Mouse (Mus musculus): Measurements from ENCODE around the gene Dact1. TPM values are rescaled to one million over a fixed set of nuclear protein-coding genes. Genes with fewer than 3 reads are reported as not detected.

Gene Dact1
- total RNA-seq (2021): 10 to 100 TPM; 20.2 to 24.3 TPM
- long read RNA-seq, experiment 1, transcript Dact1-201 (4 exons, 3,650 nt): major isoform, 6 of 15 reads
- long read RNA-seq, experiment 1, partial matches to known transcripts: 0 of 15 reads
- long read RNA-seq, experiment 1, other reads (novel, unspliced or antisense): 6 of 15 reads
- long read RNA-seq, experiment 2, transcript Dact1-201 (4 exons, 3,650 nt): major isoform, 5 of 8 reads
- long read RNA-seq, experiment 2, partial matches to known transcripts: 0 of 8 reads
- long read RNA-seq, experiment 2, other reads (novel, unspliced or antisense): 0 of 8 reads

- peak; percentile 85 to 91 for DNase-seq
These were observed at the start of gene Dact1 for GRCm38 (mm10) chr12:71309581-71310067. Gene Dact1, plus strand, starts transcription at chr12:71309884.

- DNase-seq: no peak
These were observed 45.5 kb upstream of the Dact1 start for GRCm38 (mm10) chr12:71264211-71264610.

GRCm38 (mm10) chr12:71269367-71269766, 40.3 kb upstream of the Dact1 start:
- no peak for DNase-seq

GRCm38 (mm10) chr12:71271131-71271530, 38.6 kb upstream of the Dact1 start:
- no peak for DNase-seq

GRCm38 (mm10) chr12:71274519-71275237, 35.0 kb upstream of the Dact1 start:
- peak in 1 of 2 experiments; percentile 18 for DNase-seq

GRCm38 (mm10) chr12:71275906-71276595, 33.6 kb upstream of the Dact1 start:
- DNase-seq: no peak

- no peak for DNase-seq
These were observed 30.0 kb upstream of the Dact1 start for GRCm38 (mm10) chr12:71279521-71280262.

- DNase-seq: no peak
These were observed 28.4 kb upstream of the Dact1 start for GRCm38 (mm10) chr12:71281201-71281768.

- DNase-seq: no peak
These were observed 24.3 kb upstream of the Dact1 start for GRCm38 (mm10) chr12:71285399-71285798.

GRCm38 (mm10) chr12:71290460-71290859, 19.2 kb upstream of the Dact1 start:
- no peak for DNase-seq

GRCm38 (mm10) chr12:71293960-71294942, 15.4 kb upstream of the Dact1 start:
- no peak for DNase-seq

GRCm38 (mm10) chr12:71296849-71297535, 12.7 kb upstream of the Dact1 start:
- no peak for DNase-seq

- peak; percentile 41 to 59 for DNase-seq
These were observed 616 bp downstream of the Dact1 start for GRCm38 (mm10) chr12:71310068-71310931.

GRCm38 (mm10) chr12:71311237-71311887, 1.7 kb downstream of the Dact1 start:
- DNase-seq: peak; percentile 61 to 78

- DNase-seq: no peak
These were observed 8.6 kb downstream of the Dact1 start for GRCm38 (mm10) chr12:71318239-71318638.

GRCm38 (mm10) chr12:71319536-71319935, 9.9 kb downstream of the Dact1 start:
- no peak for DNase-seq

- no peak for DNase-seq
These were observed 23.0 kb downstream of the Dact1 start for GRCm38 (mm10) chr12:71332646-71333045.

GRCm38 (mm10) chr12:71333561-71333960, 23.9 kb downstream of the Dact1 start:
- no peak for DNase-seq
